Mouse (Mus musculus) ES-E14 (cell line): ENCODE measurements around the gene Nedd4.

ENCODE experiments used
- CHD2 ChIP-seq: IDR thresholded peaks from 2 replicates; pipeline ENCODE4 v1.6.1; 2014; ENCODE audit warnings: mild to moderate bottlenecking, low read depth, low read length, inconsistent platforms
- HCFC1 ChIP-seq: IDR thresholded peaks from 2 replicates; pipeline ENCODE4 v1.6.1; 2012; ENCODE audit warnings: low read length, inconsistent platforms, borderline replicate concordance; ENCODE audit not compliant: insufficient read depth
- MAFK ChIP-seq: IDR thresholded peaks from 2 replicates; pipeline ENCODE4 v1.6.1; 2014; ENCODE audit warnings: mild to moderate bottlenecking, low read depth, low read length, inconsistent platforms; ENCODE audit not compliant: insufficient read depth
- ZNF384 ChIP-seq: IDR thresholded peaks from 2 replicates; pipeline ENCODE4 v1.6.1; 2012; ENCODE audit warnings: low read depth, low read length, inconsistent platforms

DNA sequence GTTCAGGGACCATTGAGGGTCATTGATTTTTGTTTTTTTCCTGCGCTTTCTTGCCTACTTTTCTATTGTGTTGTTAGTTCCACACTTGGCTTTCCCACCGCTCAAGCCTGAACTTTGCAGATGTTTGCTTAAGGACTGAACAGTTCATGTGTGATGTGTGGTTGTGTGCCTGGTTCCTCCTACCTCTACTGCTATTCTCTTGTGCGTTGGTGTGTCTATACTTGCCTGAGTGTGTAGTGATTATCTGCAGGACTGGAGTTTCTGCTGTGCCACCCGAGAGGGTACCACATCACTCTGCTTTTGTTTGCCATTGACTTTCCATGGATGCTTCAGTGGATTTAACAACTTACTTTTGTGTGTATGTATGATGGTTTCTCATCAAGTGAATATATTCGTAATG, 46.5 kb downstream of the Nedd4 start:
- TF ChIP-seq ZNF384 (no peak), CHD2 (no peak), HCFC1 (no peak), MAFK (no peak)
